Mouse (Mus musculus) large intestine, adult 2 months (tissue): ENCODE results near the gene Vps26a. TPM values are rescaled to one million over a fixed set of nuclear protein-coding genes. Genes with fewer than 3 reads are reported as not detected.

Experiments used
- DNase-seq: peaks from one replicate; pipeline ENCODE4 v3.0.0-alpha.2; 2012; ENCODE audit warnings: low read depth, low spot score
- WGBS: fragments of 180-500 bp; shearing (Covaris S2); methylation state at CpG from one replicate; pipeline ENCODE4 v1.1.7; 2018; 5-methylcytosine and 5-hydroxymethylcytosine counted together
- polyA plus RNA-seq: library from polyadenylated mRNA; depleted of rRNA; stranded (reverse); fragments of >200 nt; gene quantifications from 2 replicates; pipeline ENCODE4 v1.2.3, GENCODE M21; 2012; rRNA removed

Vps26a gene
- polyA plus RNA-seq, 1 experiment, result 12.2 TPM

- no peak for DNase-seq
- 16% methylated on average over 15 of the region's 15 CpGs for WGBS
These were observed 64.3 kb downstream of the Vps26a start, which contains the start of gene Hkdc1 for GRCm38 (mm10) chr10:62422255-62422654. Gene Hkdc1, minus strand, starts transcription at chr10:62422491.

GRCm38 (mm10) chr10:62421127-62421526 lies 65.5 kb downstream of the Vps26a start:
- DNase-seq, result no peak
- 93% methylated on average over 3 of the region's 3 CpGs for WGBS

GRCm38 (mm10) chr10:62420399-62420798 lies 66.2 kb downstream of the Vps26a start:
- DNase-seq, result no peak
- 56% methylated on average over 6 of the region's 6 CpGs for WGBS

- 47% methylated on average over 5 of the region's 5 CpGs for WGBS
- DNase-seq, result no peak
These were observed 67.2 kb downstream of the Vps26a start for GRCm38 (mm10) chr10:62419422-62419821.

- WGBS, result 80% methylated on average over 7 of the region's 7 CpGs
- DNase-seq, result no peak
These were observed 67.7 kb downstream of the Vps26a start for GRCm38 (mm10) chr10:62418831-62419356.

GRCm38 (mm10) chr10:62413606-62413982 lies 73.0 kb downstream of the Vps26a start:
- peak; percentile 66 for DNase-seq
- WGBS, result 12% methylated on average over 4 of the region's 4 CpGs

- DNase-seq, result no peak
- 14% methylated on average over 8 of the region's 8 CpGs for WGBS
These were observed 73.5 kb downstream of the Vps26a start for GRCm38 (mm10) chr10:62412906-62413605.

GRCm38 (mm10) chr10:62411431-62412410 lies 74.9 kb downstream of the Vps26a start:
- DNase-seq, result no peak

GRCm38 (mm10) chr10:62410943-62411342 lies 75.7 kb downstream of the Vps26a start:
- no peak for DNase-seq
- WGBS, result 7% methylated on average over 5 of the region's 5 CpGs

More at GRCm38 (mm10) chr10:62411431-62412410, 74.9 kb downstream of the Vps26a start:
- WGBS, result 77% methylated on average over 19 of the region's 19 CpGs

Other genes starting within 250 kb of the Vps26a start
- 2.5 and 3.3 TPM in 2 replicates for gene Tacr2, start 234.4 kb downstream of the Vps26a start, polyA plus RNA-seq
- 9.7 and 10.5 TPM in 2 replicates for gene Hk1, start 106.9 kb downstream of the Vps26a start, polyA plus RNA-seq
- gene Hkdc1, start 64.3 kb downstream of the Vps26a start, polyA plus RNA-seq, result 60.3 and 131 TPM in 2 replicates
- 0.06 TPM in 1 of 2 replicates, not detected in the other for gene 4930507D05Rik, start 37.3 kb downstream of the Vps26a start, polyA plus RNA-seq
- 18.4 and 22.0 TPM in 2 replicates for gene Supv3l1, start 37.1 kb downstream of the Vps26a start, polyA plus RNA-seq
- 19.5 and 27.3 TPM in 2 replicates for gene Srgn, start 40.6 kb upstream of the Vps26a start, polyA plus RNA-seq
- gene Kif1bp, start 91.7 kb upstream of the Vps26a start, polyA plus RNA-seq, result 8.8 and 12.1 TPM in 2 replicates
- gene Ddx21, start 115.5 kb upstream of the Vps26a start, polyA plus RNA-seq, result 11.6 and 13.5 TPM in 2 replicates
- 7.9 and 10.2 TPM in 2 replicates for gene Ddx50, start 164.4 kb upstream of the Vps26a start, polyA plus RNA-seq
- 0.11 and 0.15 TPM in 2 replicates for gene Stox1, start 239.3 kb upstream of the Vps26a start, polyA plus RNA-seq